Mouse (Mus musculus): ENCODE results near the gene Ubac1. TPM values are rescaled to one million over a fixed set of nuclear protein-coding genes. Genes with fewer than 3 reads are reported as not detected.

Gene Ubac1
- polyA plus RNA-seq, 2 experiments: 76.5 to 99.3 TPM

GRCm38 (mm10) chr2:26062241-26062640 is 40.7 kb upstream of the Ubac1 start:
- no peaks in the 10 kb centered on the region; the same call in 1 of the 2 replicates for H3K4me1 ChIP-seq (ENCODE audit: control insufficient read depth, insufficient read depth, low read length)
- H3K4me3 ChIP-seq (replicated peaks; ENCODE audit: low read length): no peak overlapping the region
- H3K27me3 ChIP-seq (ENCODE audit: control insufficient read depth, insufficient read depth, low read length): no peaks in the 10 kb centered on the region
- no peak for ATAC-seq (ENCODE audit: low FRiP score, low read depth)
- peaks cover 4% of the 10 kb centered on the region for H3K36me3 ChIP-seq (ENCODE audit: control insufficient read depth, insufficient read depth, low read length)
- WGBS: 62% methylated on average over 4 of the region's 4 CpGs
- H3K4me2 ChIP-seq (replicated peaks; ENCODE audit: low read depth, low read length, severe bottlenecking): no peak overlapping the region
- TF ChIP-seq POLR2A (IDR thresholded peaks at IDR 0.05; ENCODE audit: borderline replicate concordance, extremely low read depth, insufficient read depth, insufficient read length): no peak
- DNase-seq (ENCODE audit: low spot score): no peak
- H3K9ac ChIP-seq (ENCODE audit: low read depth, low read length, severe bottlenecking): no peak overlapping the region
- H3K27ac ChIP-seq (replicated peaks; ENCODE audit: low read depth, low read length): no peak overlapping the region
- H3K9me3 ChIP-seq (ENCODE audit: control insufficient read depth, low read length): no peaks in the 10 kb centered on the region

- no peaks in the 10 kb centered on the region; the same call in 1 of the 2 replicates for H3K4me1 ChIP-seq (ENCODE audit: control insufficient read depth, insufficient read depth, low read length)
- ATAC-seq (ENCODE audit: low FRiP score, low read depth) (no peak), DNase-seq (ENCODE audit: low spot score) (no peak)
- TF ChIP-seq POLR2A (IDR thresholded peaks at IDR 0.05; ENCODE audit: borderline replicate concordance, extremely low read depth, insufficient read depth, insufficient read length): no peak
- H3K36me3 ChIP-seq (ENCODE audit: control insufficient read depth, insufficient read depth, low read length): peaks cover 4% of the 10 kb centered on the region
- no peak overlapping the region for H3K27ac ChIP-seq (replicated peaks; ENCODE audit: low read depth, low read length)
- no peaks in the 10 kb centered on the region for H3K27me3 ChIP-seq (ENCODE audit: control insufficient read depth, insufficient read depth, low read length)
- 56% methylated on average over 21 of the region's 21 CpGs for WGBS
- H3K9ac ChIP-seq (ENCODE audit: low read depth, low read length, severe bottlenecking): no peak overlapping the region
- no peaks in the 10 kb centered on the region for H3K9me3 ChIP-seq (ENCODE audit: control insufficient read depth, low read length)
- no peak overlapping the region for H3K4me3 ChIP-seq (replicated peaks; ENCODE audit: low read length)
- H3K4me2 ChIP-seq (replicated peaks; ENCODE audit: low read depth, low read length, severe bottlenecking): no peak overlapping the region
Observed at GRCm38 (mm10) chr2:26061018-26061666, 39.6 kb upstream of the Ubac1 start.

GRCm38 (mm10) chr2:26057053-26057452 is 35.5 kb upstream of the Ubac1 start:
- no peak for ATAC-seq (ENCODE audit: low FRiP score, low read depth)
- WGBS: 80% methylated on average over 7 of the region's 7 CpGs

GRCm38 (mm10) chr2:26056226-26056625 is 34.7 kb upstream of the Ubac1 start:
- Histone ChIP-seq H3K36me3 (ENCODE audit: control insufficient read depth, insufficient read depth, low read length) (peaks cover 4% of the 10 kb centered on the region), H3K4me1 (ENCODE audit: control insufficient read depth, insufficient read depth, low read length) (no peaks in the 10 kb centered on the region; the same call in 1 of the 2 replicates), H3K27me3 (ENCODE audit: control insufficient read depth, insufficient read depth, low read length) (no peaks in the 10 kb centered on the region), H3K9me3 (ENCODE audit: control insufficient read depth, low read length) (no peaks in the 10 kb centered on the region), H3K27ac (replicated peaks; ENCODE audit: low read depth, low read length) (no peak overlapping the region), H3K4me3 (replicated peaks; ENCODE audit: low read length) (no peak overlapping the region), H3K4me2 (replicated peaks; ENCODE audit: low read depth, low read length, severe bottlenecking) (no peak overlapping the region), H3K9ac (ENCODE audit: low read depth, low read length, severe bottlenecking) (no peak overlapping the region)
- TF ChIP-seq POLR2A (IDR thresholded peaks at IDR 0.05; ENCODE audit: borderline replicate concordance, extremely low read depth, insufficient read depth, insufficient read length): no peak
- no peak for DNase-seq (ENCODE audit: low spot score)
- WGBS: 66% methylated on average over 5 of the region's 5 CpGs
- ATAC-seq (ENCODE audit: low FRiP score, low read depth): no peak

More at GRCm38 (mm10) chr2:26057053-26057452, 35.5 kb upstream of the Ubac1 start:
- H3K9ac ChIP-seq (ENCODE audit: low read depth, low read length, severe bottlenecking): no peak overlapping the region
- H3K36me3 ChIP-seq (ENCODE audit: control insufficient read depth, insufficient read depth, low read length): peaks cover 4% of the 10 kb centered on the region
- H3K4me3 ChIP-seq (replicated peaks; ENCODE audit: low read length): no peak overlapping the region
- H3K27me3 ChIP-seq (ENCODE audit: control insufficient read depth, insufficient read depth, low read length): no peaks in the 10 kb centered on the region
- no peak for DNase-seq (ENCODE audit: low spot score)
- H3K9me3 ChIP-seq (ENCODE audit: control insufficient read depth, low read length): no peaks in the 10 kb centered on the region
- TF ChIP-seq POLR2A (IDR thresholded peaks at IDR 0.05; ENCODE audit: borderline replicate concordance, extremely low read depth, insufficient read depth, insufficient read length): no peak
- H3K27ac ChIP-seq (replicated peaks; ENCODE audit: low read depth, low read length): no peak overlapping the region
- no peak overlapping the region for H3K4me2 ChIP-seq (replicated peaks; ENCODE audit: low read depth, low read length, severe bottlenecking)
- H3K4me1 ChIP-seq (ENCODE audit: control insufficient read depth, insufficient read depth, low read length): no peaks in the 10 kb centered on the region; the same call in 1 of the 2 replicates

GRCm38 (mm10) chr2:26055747-26056102 is 34.2 kb upstream of the Ubac1 start:
- 64% methylated on average over 2 of the region's 2 CpGs for WGBS

More at GRCm38 (mm10) chr2:26055747-26056102, 34.2 kb upstream of the Ubac1 start:
- no peak overlapping the region for H3K4me2 ChIP-seq (replicated peaks; ENCODE audit: low read depth, low read length, severe bottlenecking)
- H3K36me3 ChIP-seq (ENCODE audit: control insufficient read depth, insufficient read depth, low read length): peaks cover 4% of the 10 kb centered on the region
- H3K9ac ChIP-seq (ENCODE audit: low read depth, low read length, severe bottlenecking): no peak overlapping the region
- ATAC-seq (ENCODE audit: low FRiP score, low read depth): no peak
- no peak for DNase-seq (ENCODE audit: low spot score)
- H3K9me3 ChIP-seq (ENCODE audit: control insufficient read depth, low read length): no peaks in the 10 kb centered on the region
- H3K4me3 ChIP-seq (replicated peaks; ENCODE audit: low read length): no peak overlapping the region
- H3K27ac ChIP-seq (replicated peaks; ENCODE audit: low read depth, low read length): no peak overlapping the region
- H3K27me3 ChIP-seq (ENCODE audit: control insufficient read depth, insufficient read depth, low read length): no peaks in the 10 kb centered on the region
- no peaks in the 10 kb centered on the region for H3K4me1 ChIP-seq (ENCODE audit: control insufficient read depth, insufficient read depth, low read length)
- no peak for TF ChIP-seq POLR2A (IDR thresholded peaks at IDR 0.05; ENCODE audit: borderline replicate concordance, extremely low read depth, insufficient read depth, insufficient read length)
